Mouse (Mus musculus) thymus, adult 2 months (tissue): ENCODE data around the gene Zc3h4.

Experiments
- CTCF ChIP-seq: fragments of 200-500 bp; IDR thresholded peaks from 2 replicates; pipeline ENCODE4 v1.5.1; 2012; ENCODE audit warnings: mild to moderate bottlenecking, control low read depth, low read length, moderate library complexity, borderline replicate concordance; ENCODE audit not compliant: control insufficient read depth, poor library complexity, insufficient read depth; ENCODE audit errors: extremely low read depth
- POLR2A ChIP-seq: fragments of 200-500 bp; IDR thresholded peaks from 2 replicates; pipeline ENCODE4 v1.6.1; 2012; ENCODE audit warnings: mild to moderate bottlenecking, low read length, control low read depth, moderate library complexity; ENCODE audit not compliant: control insufficient read depth, poor library complexity, insufficient read depth; ENCODE audit errors: extremely low read depth

GRCm38 (mm10) chr7:16463214-16463613 is 62.5 kb downstream of the Zc3h4 start:
- TF ChIP-seq CTCF: peak; percentile 97
- no peak for TF ChIP-seq POLR2A
